Mouse (Mus musculus) yolk sac, embryonic 10.5 days (tissue): ENCODE results near the gene BC080695.
"Not testable (repeated sequence)": the region's sequence is repeated elsewhere in the genome, so short reads cannot be mapped to it uniquely, and the experiment has no call there.

Source experiments
- DNase-seq: peaks from one replicate; pipeline ENCODE4 v3.0.0-alpha.2; 2017; ENCODE audit warnings: low spot score

The BC080695 gene

GRCm38 (mm10) chr4:143551400-143551799 is at the start of gene BC080695, which contains the start of gene Gm13057:
Gene BC080695, plus strand, starts transcription at chr4:143551700.
Gene Gm13057, plus strand, starts transcription at chr4:143551709.
- not testable (repeated sequence) for DNase-seq

DNA sequence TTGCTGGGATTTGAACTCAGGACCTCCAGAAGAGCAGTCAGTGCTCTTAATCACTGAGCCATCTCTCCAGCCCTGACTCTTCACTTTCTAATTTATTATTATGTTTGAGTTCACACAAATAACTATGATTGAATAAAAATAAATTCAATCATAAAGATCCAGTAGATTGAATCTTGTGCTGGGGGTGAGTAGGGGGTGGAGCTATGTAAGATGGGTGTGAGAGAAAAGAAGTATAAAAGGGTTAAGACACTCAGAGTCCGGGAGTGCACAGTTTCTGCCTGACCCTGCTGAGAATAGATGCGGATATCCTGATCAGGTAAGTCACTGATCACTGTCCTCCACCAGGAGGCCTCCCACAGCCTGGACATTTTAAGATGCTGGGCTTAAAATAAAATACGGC is 40.5 kb upstream of the BC080695 start, which contains the start of gene Gm13043:
Gene Gm13043 (plus strand): TSS at position 301 of the 400 bp plus-strand sequence.
- no peak for DNase-seq

- DNase-seq, result not testable (repeated sequence)
These were observed 15.8 kb upstream of the BC080695 start, which contains the start of gene Gm13040 for GRCm38 (mm10) chr4:143535654-143536053. Gene Gm13040, plus strand, starts transcription at chr4:143535954.

- DNase-seq, result not testable (repeated sequence)
These were observed 60.4 kb downstream of the BC080695 start for GRCm38 (mm10) chr4:143611927-143612326.

- DNase-seq, result not testable (repeated sequence)
These were observed 63.2 kb downstream of the BC080695 start, which contains the start of gene Gm13083 for GRCm38 (mm10) chr4:143614703-143615102. Gene Gm13083, plus strand, starts transcription at chr4:143615003.

DNA sequence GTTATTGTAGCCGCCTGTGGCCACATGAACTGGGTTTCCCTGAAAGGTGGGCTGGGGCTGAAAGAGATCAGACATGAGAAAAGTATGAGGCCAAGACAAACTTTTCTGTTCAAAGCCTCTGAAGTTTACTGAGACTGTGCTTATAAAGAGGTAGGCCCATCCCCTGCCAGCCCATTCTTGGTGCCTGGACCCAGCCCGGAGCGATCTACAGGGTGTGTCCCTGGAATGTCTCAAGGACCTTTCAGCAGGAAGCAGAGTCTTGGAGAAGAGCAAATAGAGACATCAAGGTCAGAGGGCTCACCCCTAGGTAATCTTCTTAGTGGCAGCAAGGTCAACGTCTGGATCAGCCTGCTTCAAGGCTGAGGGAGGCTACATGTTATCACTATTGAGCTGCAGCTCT is 66.6 kb downstream of the BC080695 start:
- not testable (repeated sequence) for DNase-seq
